Mouse (Mus musculus): ENCODE results near the gene Tmem169.

DNA sequence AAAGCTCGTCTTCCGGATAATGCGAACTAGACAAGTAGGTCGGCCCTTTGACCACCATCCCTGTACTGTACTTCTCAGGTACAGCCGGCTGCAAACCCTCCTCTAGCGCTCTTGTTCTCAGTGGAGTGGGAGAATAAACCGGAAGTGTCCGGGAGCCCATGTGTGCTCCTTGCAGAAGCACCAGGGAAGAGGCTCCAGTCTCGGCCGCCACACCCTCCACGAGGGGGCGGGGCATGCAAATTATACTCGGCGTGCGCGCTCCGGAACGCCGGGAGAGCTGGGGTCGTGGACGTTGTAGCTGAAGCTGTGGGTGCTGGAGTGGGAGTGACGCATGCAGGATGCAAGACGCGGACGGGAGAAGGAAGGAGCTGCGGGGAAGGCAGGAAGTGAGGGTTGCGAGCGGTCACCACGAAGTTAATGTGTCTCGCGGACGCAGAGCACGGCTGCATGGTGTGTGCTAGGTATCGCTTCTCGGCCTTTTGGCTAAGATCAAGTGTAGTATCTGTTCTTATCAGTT, 29.6 kb upstream of the Tmem169 start:
- TF ChIP-seq CTCF (IDR thresholded peaks at IDR 0.05; ENCODE audit: extremely low read depth, insufficient read depth, insufficient read length, insufficient replicate concordance) (no peak), POLR2A (IDR thresholded peaks at IDR 0.05; ENCODE audit: low read depth, low read length) (peak; percentile 31)
